Mouse (Mus musculus) MEL (cell line): ENCODE results near the gene Gnai3. TPM values are rescaled to one million over a fixed set of nuclear protein-coding genes. Genes with fewer than 3 reads are reported as not detected.

Experiments
- DNase-seq: peaks from one replicate; pipeline ENCODE4 v3.0.0; 2011; ENCODE audit warnings: low read depth, low spot score
- H3K27ac ChIP-seq: 2 replicates; pipeline ENCODE4 v1.5.1; 2012; ENCODE audit warnings: low read depth, mild to moderate bottlenecking, control low read depth, low read length, moderate library complexity; ENCODE audit not compliant: control insufficient read depth
- H3K27me3 ChIP-seq, 2 experiments: fragments of 150-350 bp in 1 of 2; sonication (generic) in 1 of 2; 2 replicates each; pipeline ENCODE4 v1.6.1; 2012; ENCODE audit warnings: low read length in 2 of 2, mild to moderate bottlenecking in 2 of 2, improper control_type of control experiment in 1 of 2, moderate library complexity in 1 of 2; ENCODE audit not compliant: insufficient read depth in 2 of 2, control insufficient read depth in 1 of 2
- H3K36me3 ChIP-seq, 2 experiments: 2 replicates each; pipeline ENCODE4 v1.6.1; 2012 to 2014; ENCODE audit warnings: low read length in 2 of 2, improper control_type of control experiment in 1 of 2, inconsistent platforms in 1 of 2, mild to moderate bottlenecking in 1 of 2; ENCODE audit not compliant: insufficient read depth in 2 of 2, control insufficient read depth in 1 of 2
- H3K4me1 ChIP-seq, 2 experiments: fragments of 150-350 bp in 1 of 2; sonication (generic) in 1 of 2; 2 replicates each; pipeline ENCODE4 v1.6.1; 2012; ENCODE audit warnings: low read length in 2 of 2, improper control_type of control experiment in 1 of 2, mild to moderate bottlenecking in 1 of 2; ENCODE audit not compliant: insufficient read depth in 2 of 2, control insufficient read depth in 1 of 2
- H3K4me3 ChIP-seq, 2 experiments: fragments of 150-350 bp in 1 of 2; sonication (generic) in 1 of 2; 2 replicates each; pipeline ENCODE4 v1.5.1; 2012; ENCODE audit warnings: low read depth in 2 of 2, low read length in 2 of 2, mild to moderate bottlenecking in 2 of 2, moderate library complexity in 2 of 2, control low read depth in 1 of 2, improper control_type of control experiment in 1 of 2; ENCODE audit not compliant: control insufficient read depth in 1 of 2, insufficient read depth in 1 of 2
- H3K79me2 ChIP-seq: 2 replicates; pipeline ENCODE4 v1.6.1; 2012; ENCODE audit warnings: mild to moderate bottlenecking, low read length, moderate library complexity; ENCODE audit not compliant: control insufficient read depth, poor library complexity, insufficient read depth
- H3K9ac ChIP-seq: 2 replicates; pipeline ENCODE4 v1.6.1; 2012; ENCODE audit warnings: low read depth, mild to moderate bottlenecking, control low read depth, low read length, moderate library complexity; ENCODE audit not compliant: control insufficient read depth, poor library complexity, severe bottlenecking
- H3K9me3 ChIP-seq: fragments of 150-350 bp; sonication (generic); replicated peaks from 2 replicates; pipeline ENCODE4 v1.6.1; 2012; ENCODE audit warnings: mild to moderate bottlenecking, low read length, improper control_type of control experiment, moderate library complexity; ENCODE audit not compliant: insufficient read depth
- CHD1 ChIP-seq: IDR thresholded peaks from 2 replicates; pipeline ENCODE4 v1.6.1; 2012; ENCODE audit warnings: low read depth, mild to moderate bottlenecking, inconsistent platforms, low read length, improper control_type of control experiment
- CHD2 ChIP-seq: IDR thresholded peaks from 2 replicates; pipeline ENCODE4 v1.6.1; 2011; ENCODE audit warnings: low read length, improper control_type of control experiment
- CTCF ChIP-seq, 3 experiments: IDR thresholded peaks in 2 of 3; conservative IDR thresholded peaks in 1 of 3; 2 replicates each; pipeline ENCODE4 v1.5.1; 2011 to 2012; ENCODE audit warnings: low read length in 3 of 3, low read depth in 2 of 3, mild to moderate bottlenecking in 2 of 3, improper control_type of control experiment in 1 of 3, inconsistent platforms in 1 of 3, mixed read lengths in 1 of 3, moderate library complexity in 1 of 3; ENCODE audit not compliant: control insufficient read depth in 1 of 3, insufficient read depth in 1 of 3, poor library complexity in 1 of 3, severe bottlenecking in 1 of 3
- E2F4 ChIP-seq: IDR thresholded peaks from 2 replicates; pipeline ENCODE4 v1.6.1; 2011; ENCODE audit warnings: low read depth, low read length, improper control_type of control experiment, borderline replicate concordance
- EP300 ChIP-seq, 2 experiments: IDR thresholded peaks; 2 replicates each; pipeline ENCODE4 v1.6.1; 2011; ENCODE audit warnings: improper control_type of control experiment in 2 of 2, low read length in 2 of 2, low read depth in 1 of 2, mild to moderate bottlenecking in 1 of 2
- GATA1 ChIP-seq: IDR thresholded peaks from 2 replicates; pipeline ENCODE4 v1.6.1; 2011; ENCODE audit warnings: low read depth, low read length, improper control_type of control experiment
- HCFC1 ChIP-seq: IDR thresholded peaks from 2 replicates; pipeline ENCODE4 v1.6.1; 2012; ENCODE audit warnings: low read depth, mild to moderate bottlenecking, inconsistent platforms, low read length, improper control_type of control experiment, moderate library complexity
- JUND ChIP-seq: IDR thresholded peaks from 2 replicates; pipeline ENCODE4 v1.6.1; 2011; ENCODE audit warnings: low read depth, mild to moderate bottlenecking, improper control_type of control experiment, low read length
- MAFK ChIP-seq: IDR thresholded peaks from 2 replicates; pipeline ENCODE4 v1.6.1; 2011; ENCODE audit warnings: low read depth, mild to moderate bottlenecking, low read length, improper control_type of control experiment, borderline replicate concordance
- MAX ChIP-seq: IDR thresholded peaks from 2 replicates; pipeline ENCODE4 v1.6.1; 2011; ENCODE audit warnings: low read length, improper control_type of control experiment
- MAZ ChIP-seq: IDR thresholded peaks from 2 replicates; pipeline ENCODE4 v1.6.1; 2012; ENCODE audit warnings: low read depth, mild to moderate bottlenecking, inconsistent platforms, low read length, improper control_type of control experiment
- MEF2A ChIP-seq: IDR thresholded peaks from 2 replicates; pipeline ENCODE4 v1.6.1; 2014; ENCODE audit warnings: low read depth, mild to moderate bottlenecking, inconsistent platforms, low read length, improper control_type of control experiment; ENCODE audit not compliant: poor library complexity, insufficient replicate concordance, severe bottlenecking; ENCODE audit errors: extremely low read depth
- MXI1 ChIP-seq: IDR thresholded peaks from 2 replicates; pipeline ENCODE4 v1.6.1; 2011; ENCODE audit warnings: mild to moderate bottlenecking, low read depth, low read length, improper control_type of control experiment
- MYC ChIP-seq: IDR thresholded peaks from 2 replicates; pipeline ENCODE4 v1.6.1; 2011; ENCODE audit warnings: low read depth, mild to moderate bottlenecking, low read length, improper control_type of control experiment, moderate library complexity
- POLR2AphosphoS2 ChIP-seq: IDR thresholded peaks from 2 replicates; pipeline ENCODE4 v1.6.1; 2011; ENCODE audit warnings: low read length, improper control_type of control experiment
- POLR2AphosphoS5 ChIP-seq: IDR thresholded peaks from 2 replicates; pipeline ENCODE4 v1.6.1; 2012; ENCODE audit warnings: low read depth, borderline replicate concordance, mild to moderate bottlenecking, inconsistent platforms, low read length, moderate library complexity, mixed read lengths
- RCOR1 ChIP-seq: IDR thresholded peaks from 2 replicates; pipeline ENCODE4 v1.6.1; 2012; ENCODE audit warnings: low read depth, mild to moderate bottlenecking, inconsistent platforms, low read length, improper control_type of control experiment
- TBP ChIP-seq: IDR thresholded peaks from 2 replicates; pipeline ENCODE4 v1.8.0; 2011; ENCODE audit warnings: low read depth, low read length, improper control_type of control experiment
- USF1 ChIP-seq: IDR thresholded peaks from 2 replicates; pipeline ENCODE4 v1.6.1; 2014; ENCODE audit warnings: low read depth, mild to moderate bottlenecking, inconsistent platforms, low read length, improper control_type of control experiment, moderate library complexity
- ZC3H11A ChIP-seq: IDR thresholded peaks from 2 replicates; pipeline ENCODE4 v1.6.1; 2012; ENCODE audit warnings: low read depth, mild to moderate bottlenecking, inconsistent platforms, low read length, improper control_type of control experiment
- ZMIZ1 ChIP-seq: IDR thresholded peaks from 2 replicates; pipeline ENCODE4 v1.6.1; 2012; ENCODE audit warnings: low read depth, mild to moderate bottlenecking, inconsistent platforms, low read length, improper control_type of control experiment, moderate library complexity
- ZNF384 ChIP-seq: IDR thresholded peaks from 2 replicates; pipeline ENCODE4 v1.6.1; 2012; ENCODE audit warnings: low read depth, mild to moderate bottlenecking, inconsistent platforms, low read length, improper control_type of control experiment
- polyA plus RNA-seq, 2 experiments: library from polyadenylated mRNA; stranded (reverse) in 1 of 2; unstranded in 1 of 2; fragments of >175 nt in 1 of 2; fragments of >200 nt in 1 of 2; gene quantifications; 2 replicates each; pipeline versions ENCODE4 v1.2.1 to v1.2.4; 2012; ENCODE audit warnings: low replicate concordance in 2 of 2, low read depth in 1 of 2; ENCODE audit not compliant: insufficient read length in 2 of 2, insufficient read depth in 1 of 2, missing spikeins in 1 of 2
- total RNA-seq: library from RNA; depleted of rRNA; stranded (reverse); fragments of 300-350 nt; gene quantifications from 2 replicates; pipeline ENCODE4 v1.2.3, GENCODE M21; 2012

The Gnai3 gene
- total and polyA plus RNA-seq, 3 experiments, result 74.2 to 96.4 (median 92.1) TPM

DNA sequence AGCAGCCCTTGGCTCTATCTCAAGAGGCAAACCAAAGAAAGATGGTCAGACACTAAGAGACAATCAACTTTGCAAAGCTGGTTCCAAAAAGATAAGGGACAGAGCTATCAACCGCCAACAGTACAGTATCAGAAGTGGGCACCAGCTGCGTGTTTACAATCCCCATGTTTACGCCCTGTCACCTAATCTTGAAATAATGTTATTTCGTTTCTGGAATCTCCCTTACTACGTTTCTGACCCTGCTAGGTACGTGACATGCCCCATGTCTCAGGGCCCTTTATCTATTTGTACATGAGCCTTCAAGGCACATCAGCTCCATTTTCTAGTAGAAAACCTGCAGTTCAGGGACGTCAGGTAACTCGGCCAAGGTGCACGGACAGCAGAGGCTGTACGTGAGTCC is 49.2 kb downstream of the Gnai3 start (continued):
- TF ChIP-seq HCFC1 (0 out of 2 replicates have a peak, but pooled peaks have one; percentile 36), E2F4 (no peak), MAFK (no peak; the same call in 1 of the 2 replicates), ZMIZ1 (no peak), CHD2 (no peak), GATA1 (peak; percentile 99), MXI1 (no peak; the same call in 1 of the 2 replicates), CHD1 (no peak), POLR2AphosphoS2 (no peak), MYC (no peak), RCOR1 (peak; percentile 94), MAZ (peak; percentile 18; the same call in 1 of the 2 replicates), POLR2AphosphoS5 (no peak), JUND (no peak; the same call in 1 of the 2 replicates), EP300 (IDR thresholded peaks at IDR 0.05; ENCODE audit: low read depth in 1 of 2, low read length in 2 of 2) (peak; percentile 93 to 98), TBP (0 out of 2 replicates have a peak, but pooled peaks have one; percentile 41), MEF2A (no peak), CTCF (IDR thresholded peaks at IDR 0.05 in 2 of 3, conservative IDR thresholded peaks at IDR 0.05 in 1 of 3; ENCODE audit: control insufficient read depth in 1 of 3, insufficient read depth in 1 of 3, low read depth in 2 of 3, low read length in 3 of 3, poor library complexity in 1 of 3, severe bottlenecking in 1 of 3) (no peak), USF1 (no peak), ZNF384 (no peak), MAX (0 out of 2 replicates have a peak, but pooled peaks have one; percentile 1)

DNA sequence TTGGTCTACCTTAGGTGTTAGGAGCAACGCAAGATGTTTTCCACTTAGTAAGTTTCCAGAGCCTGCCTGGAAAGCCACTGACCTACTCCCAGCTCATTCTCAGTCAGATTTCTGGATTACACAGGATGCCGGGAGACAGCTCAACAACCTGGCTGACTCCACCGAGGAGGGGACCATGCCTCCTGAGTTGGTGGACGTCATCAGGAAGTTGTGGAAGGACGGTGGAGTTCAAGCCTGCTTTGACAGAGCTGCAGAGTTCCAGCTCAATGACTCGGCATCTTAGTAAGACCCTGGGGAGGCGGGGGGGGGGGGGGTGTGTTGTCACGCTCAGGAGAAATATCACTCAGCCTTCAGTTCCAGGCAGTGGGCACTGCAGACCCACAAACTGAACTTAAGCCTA is 49.7 kb downstream of the Gnai3 start:
- Histone ChIP-seq H3K36me3 (peaks cover 0 to 49% of the 10 kb centered on the region in 2 experiments; a peak in 3 of 4 replicates), H3K27me3 (no peaks in the 10 kb centered on the region), H3K9me3 (no peaks in the 10 kb centered on the region), H3K9ac (peak overlapping the region; percentile 13; the same call in 1 of the 2 replicates), H3K4me3 (peak overlapping the region; percentile 13 to 38), H3K27ac (peak overlapping the region; percentile 86), H3K4me1 (peaks cover 28 to 53% of the 10 kb centered on the region in 2 experiments), H3K79me2 (no peaks in the 10 kb centered on the region)
- peak; percentile 84 for DNase-seq
- no peak for TF ChIP-seq MAX
- TF ChIP-seq MAZ, result 0 out of 2 replicates have a peak, but pooled peaks have one; percentile 43
- peak; percentile 1; the same call in 1 of the 2 replicates for TF ChIP-seq ZC3H11A
